Mouse (Mus musculus): ENCODE data around the gene Tmem120b. TPM values are rescaled to one million over a fixed set of nuclear protein-coding genes. Genes with fewer than 3 reads are reported as not detected.
"Not testable (repeated sequence)": the region's sequence is repeated elsewhere in the genome, so short reads cannot be mapped to it uniquely, and the experiment has no call there.

The Tmem120b gene
- total RNA-seq, 2 experiments from 2014 or later, result 22.2 to 68.8 TPM

GRCm38 (mm10) chr5:123050918-123051317, 17.3 kb upstream of the Tmem120b start:
- no peak for DNase-seq (ENCODE audit: low spot score in 2 of 2)

GRCm38 (mm10) chr5:123051736-123052135, 16.5 kb upstream of the Tmem120b start:
- DNase-seq (ENCODE audit: low spot score in 2 of 2), result no peak

GRCm38 (mm10) chr5:123057366-123058250, 10.6 kb upstream of the Tmem120b start:
- peak; percentile 95 to 97 for DNase-seq (ENCODE audit: low spot score in 2 of 2)

DNA sequence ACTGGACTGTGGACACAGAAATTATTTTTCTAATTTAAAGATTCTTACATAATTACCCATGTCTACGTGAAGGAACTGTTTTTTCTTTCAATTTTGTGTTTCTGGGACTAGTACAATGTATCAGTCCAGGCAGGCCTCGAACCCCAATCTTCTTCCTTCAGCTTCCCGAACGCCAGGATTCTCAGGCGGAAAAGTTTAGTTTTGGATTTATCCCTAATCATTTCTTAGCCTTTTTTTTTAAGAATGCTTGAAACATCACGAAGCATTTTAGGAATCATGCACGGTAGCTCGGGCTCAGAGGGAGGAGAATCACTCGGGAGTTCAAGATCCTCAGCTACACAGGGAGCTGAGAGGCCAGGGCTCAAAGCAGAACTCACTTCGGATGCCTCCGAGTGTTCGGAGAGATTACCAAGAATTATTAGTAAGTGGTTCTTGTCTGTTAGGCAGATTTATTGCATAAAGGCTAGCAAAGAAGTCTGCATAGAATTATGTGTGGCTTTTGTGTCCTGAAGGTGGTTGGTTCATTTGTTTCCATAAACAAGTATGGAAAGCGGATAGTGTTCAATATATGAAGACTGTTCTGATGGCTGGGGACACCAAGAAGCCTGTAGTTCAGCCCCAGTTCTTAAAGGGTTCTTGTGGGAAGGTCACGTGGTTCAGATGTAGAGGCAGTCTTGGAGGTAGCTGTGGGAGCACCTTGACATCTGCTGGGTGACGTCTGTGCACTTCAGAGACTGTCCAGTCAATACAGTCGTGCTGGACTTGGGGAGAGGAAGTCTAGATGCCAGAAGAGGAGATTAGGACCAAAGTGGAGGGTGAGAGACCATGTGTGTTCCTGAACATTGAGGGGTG, 9.7 kb upstream of the Tmem120b start:
- peak in 1 of 2 experiments; percentile 28 for DNase-seq (ENCODE audit: low spot score in 2 of 2)

- no peak for DNase-seq (ENCODE audit: low spot score in 2 of 2)
Observed at GRCm38 (mm10) chr5:123059757-123060520, 8.3 kb upstream of the Tmem120b start.

GRCm38 (mm10) chr5:123060706-123061401, 7.4 kb upstream of the Tmem120b start:
- DNase-seq (ENCODE audit: low spot score in 2 of 2), result no peak

- DNase-seq (ENCODE audit: low spot score in 2 of 2), result not testable (repeated sequence)
Observed at GRCm38 (mm10) chr5:123061402-123061749, 6.8 kb upstream of the Tmem120b start.

GRCm38 (mm10) chr5:123063141-123063540, 5.1 kb upstream of the Tmem120b start:
- no peak for DNase-seq (ENCODE audit: low spot score in 2 of 2)

DNA sequence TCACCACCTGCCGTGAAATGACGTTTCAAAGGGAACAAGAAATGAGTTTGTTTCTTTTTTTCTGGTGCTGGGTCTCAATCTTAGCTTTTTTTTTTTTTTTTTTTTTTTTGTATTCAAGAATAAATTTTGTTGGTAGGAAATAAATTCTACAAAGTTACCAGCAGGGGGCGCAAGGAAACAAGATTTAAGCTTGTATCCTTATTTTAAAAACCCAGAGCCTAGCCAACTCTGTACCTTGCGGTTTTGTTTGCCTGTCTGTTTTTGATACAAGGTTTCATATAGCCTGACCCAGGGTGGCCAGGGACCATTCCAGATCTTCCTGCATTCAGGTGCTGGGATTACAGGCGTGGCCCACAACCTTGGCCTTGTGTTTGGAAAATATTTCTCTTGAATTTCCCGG, 4.0 kb upstream of the Tmem120b start:
- peak; percentile 53 to 62 for DNase-seq (ENCODE audit: low spot score in 2 of 2)

- DNase-seq (ENCODE audit: low spot score in 2 of 2), result no peak
Observed at GRCm38 (mm10) chr5:123067395-123067995, 720 bp upstream of the Tmem120b start.

GRCm38 (mm10) chr5:123068714-123069113, 499 bp downstream of the Tmem120b start:
- DNase-seq (ENCODE audit: low spot score in 2 of 2), result no peak

GRCm38 (mm10) chr5:123075576-123076418, 7.6 kb downstream of the Tmem120b start:
- DNase-seq (ENCODE audit: low spot score in 2 of 2), result peak; percentile 98

GRCm38 (mm10) chr5:123076419-123077281, 8.4 kb downstream of the Tmem120b start:
- DNase-seq (ENCODE audit: low spot score in 2 of 2), result no peak

GRCm38 (mm10) chr5:123079568-123079967, 11.4 kb downstream of the Tmem120b start:
- DNase-seq (ENCODE audit: low spot score in 2 of 2), result no peak

DNA sequence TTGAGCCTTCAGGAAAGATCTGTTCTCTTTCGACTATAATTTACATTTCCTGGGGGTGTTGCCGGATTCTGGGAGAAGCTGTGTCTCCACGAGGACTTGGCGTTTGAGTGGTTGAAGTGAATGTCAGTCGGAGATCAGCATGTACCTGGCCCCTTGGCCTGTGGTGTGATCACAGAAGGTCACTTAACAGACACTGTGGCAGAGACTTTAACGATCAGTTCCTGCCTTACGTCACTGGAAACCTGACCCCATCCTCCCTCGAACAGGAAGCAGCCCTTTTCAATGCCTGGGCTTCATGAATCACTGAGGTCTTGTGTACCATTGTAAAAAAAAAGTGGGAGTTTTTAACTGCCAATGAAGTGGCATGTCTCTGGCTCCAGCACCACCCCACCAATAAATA, 11.8 kb downstream of the Tmem120b start:
- no peak for DNase-seq (ENCODE audit: low spot score in 2 of 2)

DNA sequence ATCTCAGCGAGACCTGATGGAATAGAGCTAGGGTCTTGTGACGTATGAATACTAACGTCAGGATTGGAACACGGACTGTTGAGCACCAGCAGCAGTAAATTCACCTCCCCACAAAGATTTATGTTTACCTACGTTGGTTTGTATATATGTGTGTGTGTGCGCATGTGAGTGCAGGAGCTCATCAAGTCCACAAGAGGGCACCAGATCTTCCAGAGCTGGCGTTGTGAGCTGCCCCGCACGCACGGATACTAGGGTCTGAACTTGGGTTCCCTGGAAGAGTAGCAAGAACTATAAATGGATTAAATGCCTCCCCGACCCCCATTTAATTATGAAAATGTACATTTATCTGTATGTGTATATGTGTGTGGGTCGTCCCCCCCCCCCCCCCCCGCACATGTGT, 12.3 kb downstream of the Tmem120b start:
- DNase-seq (ENCODE audit: low spot score in 2 of 2), result no peak

DNA sequence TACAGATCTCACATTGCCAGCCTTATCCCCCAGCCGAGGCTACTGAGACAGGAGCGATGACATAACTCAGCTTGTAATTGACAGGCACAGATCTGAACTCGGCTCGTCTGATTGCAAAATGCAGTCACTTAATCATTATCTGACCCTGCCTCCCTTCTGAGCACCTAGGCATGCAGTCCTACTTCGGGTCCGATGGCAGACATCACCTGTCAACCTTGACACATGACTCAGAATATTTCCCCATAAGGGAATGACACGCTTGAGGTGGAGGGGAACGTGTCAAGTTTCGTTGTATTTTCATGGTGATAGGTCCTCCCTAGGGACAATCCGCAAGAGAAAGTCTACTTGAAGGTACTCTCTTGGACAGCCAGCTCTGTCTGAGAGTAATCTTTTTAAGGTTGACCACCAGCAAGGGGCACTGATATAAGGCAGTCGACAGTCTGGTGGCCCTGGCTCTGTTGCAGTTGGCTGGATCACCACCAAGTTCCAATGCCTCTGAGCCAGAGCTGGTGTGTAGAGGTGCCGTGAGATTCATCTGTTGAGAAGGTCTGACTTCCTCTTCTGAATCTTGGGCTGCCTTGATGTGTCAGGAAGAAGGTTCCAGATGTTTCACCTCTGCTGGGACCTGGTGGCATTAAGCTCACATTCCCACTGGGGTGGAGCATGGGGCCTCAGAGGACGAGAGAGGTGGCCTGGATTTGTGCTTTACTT, 15.3 kb downstream of the Tmem120b start:
- DNase-seq (ENCODE audit: low spot score in 2 of 2), result no peak

- DNase-seq (ENCODE audit: low spot score in 2 of 2), result no peak
Observed at GRCm38 (mm10) chr5:123086501-123086900, 18.3 kb downstream of the Tmem120b start.

Measured in adrenal gland, adult 18-20 months (tissue).